ENCODE assay signal across 8 mouse cellular contexts in genomic region chr13:81656091-81656850, GRCm38 (mm10). TPM values are rescaled to one million over a fixed set of nuclear protein-coding genes. Genes with fewer than 3 reads are reported as not detected.
DNase-seq lines count a peak whose midpoint lies in the region; ATAC-seq and TF ChIP-seq lines count a peak whose summit lies in the region.

No protein-coding gene starts in this region.

- no peaks in the 10 kb centered on the region for H3K27me3 ChIP-seq in G1E (ENCODE audit: insufficient read depth, low read length)
- H3K27me3 ChIP-seq in forebrain, postnatal 0 days (ENCODE audit: insufficient read depth, low read length) = no peaks in the 10 kb centered on the region
- H3K27me3 ChIP-seq in liver, postnatal 0 days (ENCODE audit: insufficient read depth, low read length) = no peaks in the 10 kb centered on the region

- no peak for TF ChIP-seq CTCF in G1E (IDR thresholded peaks at IDR 0.05; ENCODE audit: low read depth, low read length)
- no peak for TF ChIP-seq CTCF in forebrain, postnatal 0 days (IDR thresholded peaks at IDR 0.05; ENCODE audit: low read depth)
- no peak for TF ChIP-seq CTCF in liver, postnatal 0 days (IDR thresholded peaks at IDR 0.05; ENCODE audit: low read depth)

- H3K4me1 ChIP-seq in G1E (ENCODE audit: insufficient read depth, low read depth, low read length) = peaks cover 65% of the 10 kb centered on the region
- peaks cover 13% of the 10 kb centered on the region; the same call in 1 of the 2 replicates for H3K4me1 ChIP-seq in forebrain, postnatal 0 days (ENCODE audit: insufficient read depth)
- H3K4me1 ChIP-seq in liver, postnatal 0 days (ENCODE audit: insufficient read depth) = peaks cover 21% of the 10 kb centered on the region

- no peak for ATAC-seq in G1E (ENCODE audit: extremely low read depth, insufficient number of reproducible peaks, low FRiP score, poor library complexity, severe bottlenecking)
- ATAC-seq in forebrain, postnatal 0 days = no peak
- ATAC-seq in liver, postnatal 0 days = no peak

- intact Hi-C loops in left cerebral cortex, postnatal 25 days (cut with DNase I) = loop anchor here (5.0 to 10.0 kb wide), 2 partner anchors 106 to 771 kb away; partner anchors contain the start of gene Arrdc3

- peaks cover 10% of the 10 kb centered on the region for H3K36me3 ChIP-seq in G1E (replicated peaks)
- H3K36me3 ChIP-seq in forebrain, postnatal 0 days (ENCODE audit: insufficient read depth) = no peaks in the 10 kb centered on the region
- no peaks in the 10 kb centered on the region for H3K36me3 ChIP-seq in liver, postnatal 0 days (replicated peaks; ENCODE audit: insufficient read depth, low read length)

- H3K9me3 ChIP-seq in G1E (replicated peaks) = peaks cover 4% of the 10 kb centered on the region; the same call in 1 of the 2 replicates
- H3K9me3 ChIP-seq in forebrain, postnatal 0 days (ENCODE audit: low read length) = no peaks in the 10 kb centered on the region
- peaks cover 4% of the 10 kb centered on the region for H3K9me3 ChIP-seq in liver, postnatal 0 days (ENCODE audit: low read length)

- no peak overlapping the region for H3K27ac ChIP-seq in forebrain, postnatal 0 days (ENCODE audit: low read depth, low read length)
- H3K27ac ChIP-seq in liver, postnatal 0 days (ENCODE audit: low read depth) = peak overlapping the region; percentile 95

- DNase-seq in adrenal gland, postnatal 10 days = peak; percentile 46
- no peak for DNase-seq in adrenal gland, adult 18-20 months (ENCODE audit: low spot score in 2 of 2)
- no peak for DNase-seq in G1E (ENCODE audit: low spot score)
- peak; percentile 16 for DNase-seq in forebrain, postnatal 0 days
- no peak for DNase-seq in liver, postnatal 0 days
- peak; percentile 5 for DNase-seq in yolk sac, embryonic 10.5 days (ENCODE audit: low spot score)
- no peak for DNase-seq in spleen, adult 18-20 months
- no peak for DNase-seq in left cerebral cortex, postnatal 25 days (ENCODE audit: low spot score in 2 of 2)

- TF ChIP-seq EP300 in liver, postnatal 0 days (IDR thresholded peaks at IDR 0.05; ENCODE audit: low read depth) = no peak

- H3K9ac ChIP-seq in forebrain, postnatal 0 days = no peak overlapping the region
- no peak overlapping the region for H3K9ac ChIP-seq in liver, postnatal 0 days (replicated peaks)

- peak overlapping the region; percentile 65 for H3K4me2 ChIP-seq in forebrain, postnatal 0 days (ENCODE audit: low read depth)
- H3K4me2 ChIP-seq in liver, postnatal 0 days (ENCODE audit: low read depth, low read length) = peak overlapping the region; percentile 66

- 6% methylated on average over 14 of the region's 14 CpGs for WGBS in forebrain, postnatal 0 days
- WGBS in liver, postnatal 0 days (ENCODE audit: insufficient replicate concordance) = 57% methylated on average over 14 of the region's 14 CpGs

- H3K4me3 ChIP-seq in G1E (ENCODE audit: low read depth, low read length) = peak overlapping the region; percentile 41; the same call in 1 of the 2 replicates
- peak overlapping the region; percentile 61; the same call in 1 of the 2 replicates for H3K4me3 ChIP-seq in forebrain, postnatal 0 days (ENCODE audit: low read depth, low read length)
- H3K4me3 ChIP-seq in liver, postnatal 0 days (ENCODE audit: low read depth, low read length) = no peak overlapping the region

RNA-seq across cellular contexts. Expression of gene Lysmd3, which starts 1.2 kb away (rescaled TPM):
- 10 to 100 TPM; 22.7 to 28.3 TPM for total RNA-seq in adrenal gland, postnatal 10 days (2021)
- total RNA-seq in adrenal gland, adult 18-20 months (2021) = 10 to 100 TPM; 15.5 to 22.1 TPM
- total RNA-seq in G1E (2014; fragmentation: Nextera tagmentation) (52.9 and 64.9 TPM in 2 replicates), G1E (2017) (30.1 and 55.0 TPM in 2 replicates)
- polyA plus RNA-seq in G1E (2012) = 3.6 and 4.4 TPM in 2 replicates
- total RNA-seq in forebrain, postnatal 0 days (2014; rRNA removed) = 24.3 and 24.7 TPM in 2 replicates
- 13.3 and 16.2 TPM in 2 replicates for polyA plus RNA-seq in forebrain, postnatal 0 days (2015; fragmentation: Nextera tagmentation; extraction: Ambion mirVana)
- polyA plus RNA-seq in liver, postnatal 0 days (2015; fragmentation: Nextera tagmentation; extraction: Ambion mirVana) = 10.2 and 11.8 TPM in 2 replicates
- total RNA-seq in left cerebral cortex, postnatal 25 days (2021) = 10 to 100 TPM in 1 of 2 experiments, 1 to 10 TPM in 1; 9.4 to 10.6 TPM

RNA-seq across cellular contexts. Expression of gene Adgrv1, which starts 23.3 kb away (rescaled TPM):
- 1 to 10 TPM; 1.6 to 2.3 TPM for total RNA-seq in adrenal gland, postnatal 10 days (2021)
- total RNA-seq in adrenal gland, adult 18-20 months (2021) = 1 to 10 TPM; 1.5 to 1.9 TPM
- total RNA-seq in G1E (2014; fragmentation: Nextera tagmentation) (not detected in 2 replicates), G1E (2017) (0.41 and 0.49 TPM in 2 replicates)
- not detected in 2 replicates for polyA plus RNA-seq in G1E (2012)
- 10.2 and 13.5 TPM in 2 replicates for total RNA-seq in forebrain, postnatal 0 days (2014; rRNA removed)
- polyA plus RNA-seq in forebrain, postnatal 0 days (2015; fragmentation: Nextera tagmentation; extraction: Ambion mirVana) = 3.9 and 6.1 TPM in 2 replicates
- polyA plus RNA-seq in liver, postnatal 0 days (2015; fragmentation: Nextera tagmentation; extraction: Ambion mirVana) = 0.87 and 1.4 TPM in 2 replicates
- total RNA-seq in left cerebral cortex, postnatal 25 days (2021) = 1 to 10 TPM; 1.4 to 1.6 TPM

RNA-seq across cellular contexts. Expression of gene Polr3g, which starts 54.5 kb away (rescaled TPM):
- total RNA-seq in adrenal gland, postnatal 10 days (2021) = 1 to 10 TPM; 5.0 to 6.9 TPM
- 1 to 10 TPM; 4.5 to 5.8 TPM for total RNA-seq in adrenal gland, adult 18-20 months (2021)
- 32.7 and 46.3 TPM in 2 replicates for total RNA-seq in G1E (2014; fragmentation: Nextera tagmentation)
- 43.7 and 46.2 TPM in 2 replicates for total RNA-seq in G1E (2017)
- polyA plus RNA-seq in G1E (2012) = 1.1 and 2.0 TPM in 2 replicates
- 2.2 and 3.0 TPM in 2 replicates for total RNA-seq in forebrain, postnatal 0 days (2014; rRNA removed)
- polyA plus RNA-seq in forebrain, postnatal 0 days (2015; fragmentation: Nextera tagmentation; extraction: Ambion mirVana) = 2.4 and 2.5 TPM in 2 replicates
- 6.2 and 6.6 TPM in 2 replicates for polyA plus RNA-seq in liver, postnatal 0 days (2015; fragmentation: Nextera tagmentation; extraction: Ambion mirVana)
- total RNA-seq in left cerebral cortex, postnatal 25 days (2021) = 1 to 10 TPM; 3.6 to 4.0 TPM

RNA-seq across cellular contexts. Expression of gene Mblac2, which starts 54.9 kb away (rescaled TPM):
- total RNA-seq in adrenal gland, postnatal 10 days (2021) = 10 to 100 TPM in 1 of 2 experiments, 1 to 10 TPM in 1; 7.0 to 12.4 TPM
- total RNA-seq in adrenal gland, adult 18-20 months (2021) = 1 to 10 TPM; 8.2 to 8.3 TPM
- total RNA-seq in G1E (2014; fragmentation: Nextera tagmentation) (7.8 and 9.9 TPM in 2 replicates), G1E (2017) (5.1 and 6.1 TPM in 2 replicates)
- 0.62 and 0.75 TPM in 2 replicates for polyA plus RNA-seq in G1E (2012)
- 36.7 and 37.2 TPM in 2 replicates for total RNA-seq in forebrain, postnatal 0 days (2014; rRNA removed)
- 41.4 and 51.2 TPM in 2 replicates for polyA plus RNA-seq in forebrain, postnatal 0 days (2015; fragmentation: Nextera tagmentation; extraction: Ambion mirVana)
- 3.1 and 4.3 TPM in 2 replicates for polyA plus RNA-seq in liver, postnatal 0 days (2015; fragmentation: Nextera tagmentation; extraction: Ambion mirVana)
- total RNA-seq in left cerebral cortex, postnatal 25 days (2021) = 10 to 100 TPM; 22.7 to 24.6 TPM

Comparison
In these comparisons a context has a peak if more than half of its experiments do, and no peak if none do; other contexts are left out.
1. DNase-seq: peak in adrenal gland, postnatal 10 days (single experiment), forebrain, postnatal 0 days (single experiment) and yolk sac, embryonic 10.5 days (single experiment); none in adrenal gland, adult 18-20 months (0 of 2), G1E (single experiment), liver, postnatal 0 days (single experiment), spleen, adult 18-20 months (0 of 2) and left cerebral cortex, postnatal 25 days (0 of 2).